Comparison of ENCODE assay signal across 8 mouse cellular contexts in genomic region chr10:96934661-96935060, GRCm38 (mm10).
A peak's percentile ranks its signal among the peaks of the same experiment; 100 is the strongest.
DNase-seq lines count a peak whose midpoint lies in the region; ATAC-seq and TF ChIP-seq lines count a peak whose summit lies in the region.

No protein-coding gene starts in this region.

- H3K27ac ChIP-seq in midbrain, embryonic 10.5 days (replicated peaks): no peak overlapping the region
- no peak overlapping the region for H3K27ac ChIP-seq in midbrain, embryonic 15.5 days
- no peak overlapping the region for H3K27ac ChIP-seq in left cerebral cortex, adult 2 months
- no peak overlapping the region for H3K27ac ChIP-seq in neural tube, embryonic 11.5 days (ENCODE audit: low read depth, low read length)

- ATAC-seq in midbrain, embryonic 15.5 days (replicated peaks): no peak
- ATAC-seq in neural tube, embryonic 11.5 days (ENCODE audit: insufficient read depth, low FRiP score, low TSS enrichment): no peak

- H3K9ac ChIP-seq in midbrain, embryonic 15.5 days: no peak overlapping the region
- H3K9ac ChIP-seq in neural tube, embryonic 11.5 days (ENCODE audit: low read length): no peak overlapping the region

- intact Hi-C loops in heart, postnatal 14 days (cut with DNase I): loop anchor here (1.0 to 10.0 kb wide), 5 partner anchors 318 to 802 kb away; partner anchors contain the start of gene Btg1
- intact Hi-C loops in left cerebral cortex, adult 2 months (cut with DNase I): loop anchor here (1.0 to 5.0 kb wide), 4 partner anchors 317 to 802 kb away; partner anchors contain the start of gene Btg1

- WGBS in midbrain, embryonic 10.5 days: 74% methylated on average over 4 of the region's 4 CpGs
- 77% methylated on average over 4 of the region's 4 CpGs for WGBS in midbrain, embryonic 15.5 days
- 81% methylated on average over 4 of the region's 4 CpGs for WGBS in neural tube, embryonic 11.5 days

- H3K27me3 ChIP-seq in midbrain, embryonic 10.5 days (ENCODE audit: low read depth, poor library complexity, severe bottlenecking): no peaks in the 10 kb centered on the region
- no peaks in the 10 kb centered on the region for H3K27me3 ChIP-seq in midbrain, embryonic 15.5 days (replicated peaks)
- no peaks in the 10 kb centered on the region for H3K27me3 ChIP-seq in neural tube, embryonic 11.5 days (ENCODE audit: control insufficient read depth, insufficient read depth, low read length)

- TF ChIP-seq CTCF in left cerebral cortex, adult 2 months (IDR thresholded peaks at IDR 0.05): peak; percentile 54

- no peaks in the 10 kb centered on the region for H3K36me3 ChIP-seq in midbrain, embryonic 10.5 days
- H3K36me3 ChIP-seq in midbrain, embryonic 15.5 days (replicated peaks): no peaks in the 10 kb centered on the region
- no peaks in the 10 kb centered on the region for H3K36me3 ChIP-seq in neural tube, embryonic 11.5 days (ENCODE audit: control insufficient read depth, insufficient read depth, low read length)

- no peaks in the 10 kb centered on the region for H3K4me1 ChIP-seq in midbrain, embryonic 10.5 days
- no peaks in the 10 kb centered on the region for H3K4me1 ChIP-seq in midbrain, embryonic 15.5 days
- H3K4me1 ChIP-seq in neural tube, embryonic 11.5 days (ENCODE audit: control insufficient read depth, insufficient read depth, low read length): no peaks in the 10 kb centered on the region

- no peaks in the 10 kb centered on the region for H3K9me3 ChIP-seq in midbrain, embryonic 10.5 days (replicated peaks)
- H3K9me3 ChIP-seq in midbrain, embryonic 15.5 days: no peaks in the 10 kb centered on the region
- H3K9me3 ChIP-seq in neural tube, embryonic 11.5 days (ENCODE audit: control insufficient read depth, low read length): no peaks in the 10 kb centered on the region

- no peak overlapping the region for H3K4me3 ChIP-seq in midbrain, embryonic 10.5 days
- no peak overlapping the region for H3K4me3 ChIP-seq in midbrain, embryonic 15.5 days
- H3K4me3 ChIP-seq in left cerebral cortex, adult 2 months: no peak overlapping the region
- H3K4me3 ChIP-seq in neural tube, embryonic 11.5 days (ENCODE audit: low read depth, low read length): no peak overlapping the region

- H3K4me2 ChIP-seq in midbrain, embryonic 15.5 days: no peak overlapping the region
- H3K4me2 ChIP-seq in neural tube, embryonic 11.5 days (ENCODE audit: low read depth): no peak overlapping the region

- DNase-seq in midbrain, embryonic 10.5 days (ENCODE audit: low spot score): peak; percentile 35
- DNase-seq in adipocyte (ENCODE audit: low spot score): peak; percentile 51
- peak; percentile 67 for DNase-seq in embryo, embryonic 10.5 days (ENCODE audit: low spot score)
- DNase-seq in heart, postnatal 14 days: peak; percentile 57 to 76
- peak in 1 of 2 experiments; percentile 36 for DNase-seq in left cerebral cortex, adult 2 months (ENCODE audit: extremely low spot score in 1 of 2, low spot score in 2 of 2)
- DNase-seq in neural tube, embryonic 11.5 days (ENCODE audit: low spot score): peak; percentile 58
- DNase-seq in thymus, postnatal 4 days: peak; percentile 75
